Mouse (Mus musculus) mammary gland, adult 2 months (tissue): ENCODE data around the gene Trim68. TPM values are rescaled to one million over a fixed set of nuclear protein-coding genes. Genes with fewer than 3 reads are reported as not detected.

Experiments
- polyA plus RNA-seq: library from polyadenylated mRNA; depleted of rRNA; stranded (reverse); fragments of >200 nt; gene quantifications from 2 replicates; pipeline ENCODE4 v1.2.3, GENCODE M21; 2012; ENCODE audit warnings: low replicate concordance; rRNA removed

Trim68 gene
- polyA plus RNA-seq = 23.8 and 50.9 TPM in 2 replicates

DNA sequence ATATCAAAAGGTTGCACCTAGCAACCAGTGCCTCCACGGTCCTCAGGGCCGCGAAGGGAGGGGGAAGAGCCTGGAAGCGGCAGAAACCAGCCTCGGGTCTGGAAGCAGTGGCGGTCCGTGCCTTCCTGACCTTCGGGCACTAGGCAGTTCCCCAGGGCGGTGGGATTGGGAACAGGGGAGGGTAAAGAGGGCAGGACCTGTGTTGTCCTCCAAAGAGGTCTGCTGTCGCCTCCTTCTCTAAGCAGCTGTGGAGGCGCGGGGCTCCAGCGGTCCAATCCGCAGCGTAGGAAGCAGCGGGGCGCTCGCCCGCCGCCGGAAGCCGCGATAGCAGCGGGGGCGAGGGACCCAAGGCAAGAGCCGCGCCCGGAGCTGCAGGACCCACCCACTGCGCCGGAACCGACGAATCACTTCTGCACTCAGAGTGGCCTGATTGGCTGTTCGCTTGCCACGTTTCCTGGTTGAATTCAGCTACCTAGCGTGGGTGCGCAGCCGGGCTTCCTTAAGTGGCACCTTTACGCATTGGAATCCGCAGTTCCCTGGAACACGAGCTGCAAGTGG is at the start of gene Trim68:
TSS of gene Trim68 (minus strand) at position 384 of the 558 bp plus-strand sequence.

DNA sequence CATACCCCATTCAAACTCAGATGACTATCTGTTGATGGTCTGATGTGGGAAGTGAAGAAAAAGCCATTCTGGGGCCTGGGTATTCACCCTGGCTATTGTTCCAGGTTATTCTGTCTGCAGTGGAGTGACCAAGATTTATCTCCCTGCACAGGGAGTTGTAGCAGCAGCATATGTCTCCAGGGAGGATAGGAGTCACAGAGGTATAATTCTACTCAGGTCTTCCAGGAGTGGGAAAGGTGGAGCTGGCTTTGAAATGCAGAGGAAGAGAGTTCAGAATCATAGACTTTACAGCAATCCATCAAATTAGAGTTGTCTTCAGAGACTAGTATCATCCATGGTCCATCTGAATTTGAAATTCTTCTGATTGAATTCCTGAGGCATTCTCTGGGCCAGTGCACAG is 40.3 kb upstream of the Trim68 start, which contains the start of gene Olfr559:
TSS of gene Olfr559 (minus strand) at position 101 of the 400 bp plus-strand sequence.

DNA sequence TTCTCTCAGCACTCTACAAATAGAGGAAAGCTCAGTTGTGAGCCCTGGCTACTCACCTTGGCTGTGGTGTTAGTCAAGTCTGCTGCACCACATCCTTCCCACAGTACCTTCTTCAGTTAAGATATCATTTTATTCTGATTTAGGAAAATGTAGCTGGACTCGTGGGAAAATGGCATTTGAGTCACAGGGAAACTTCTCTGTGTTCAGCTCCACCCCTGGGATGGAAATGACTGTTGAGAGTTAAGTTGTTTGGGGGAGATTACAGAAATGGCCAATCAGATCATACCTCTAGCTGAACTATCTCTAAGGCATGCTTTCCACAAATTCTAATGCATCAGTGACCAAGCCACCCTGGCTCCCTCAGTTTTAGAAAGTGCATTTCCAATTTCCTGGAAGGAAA is 31.8 kb upstream of the Trim68 start, which contains the start of gene Olfr33:
TSS of gene Olfr33 (minus strand) at position 101 of the 400 bp plus-strand sequence.

GRCm38 (mm10) chr7:102701915-102702314 is 14.8 kb upstream of the Trim68 start, which contains the start of gene Olfr558:
TSS of gene Olfr558 (plus strand) at chr7:102702215.

GRCm38 (mm10) chr7:102695358-102696125 is 8.4 kb upstream of the Trim68 start, which contains the start of gene Olfr557:
TSS of gene Olfr557 (plus strand) at chr7:102695910.

DNA sequence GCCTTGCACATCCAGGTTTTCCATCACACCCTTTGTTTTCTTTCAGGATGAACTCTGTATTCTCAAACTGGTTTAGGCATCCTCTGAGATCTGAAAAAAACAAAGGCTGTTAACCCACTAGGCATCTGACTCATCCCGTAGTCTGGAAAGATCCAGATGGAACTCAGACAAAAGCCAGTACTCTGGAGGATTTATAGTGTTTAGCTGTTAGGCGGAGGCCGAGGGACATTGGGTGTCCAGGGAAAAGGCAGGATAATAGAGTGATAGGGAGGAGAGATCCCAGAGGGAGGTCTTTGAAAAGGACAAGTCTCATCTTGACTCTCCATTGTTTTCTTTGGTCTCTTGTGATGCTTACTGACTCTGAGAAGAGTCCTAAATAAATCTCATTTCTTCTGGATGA is 22.5 kb downstream of the Trim68 start, which contains the start of gene Olfr556:
TSS of gene Olfr556 (plus strand) at position 301 of the 400 bp plus-strand sequence.

DNA sequence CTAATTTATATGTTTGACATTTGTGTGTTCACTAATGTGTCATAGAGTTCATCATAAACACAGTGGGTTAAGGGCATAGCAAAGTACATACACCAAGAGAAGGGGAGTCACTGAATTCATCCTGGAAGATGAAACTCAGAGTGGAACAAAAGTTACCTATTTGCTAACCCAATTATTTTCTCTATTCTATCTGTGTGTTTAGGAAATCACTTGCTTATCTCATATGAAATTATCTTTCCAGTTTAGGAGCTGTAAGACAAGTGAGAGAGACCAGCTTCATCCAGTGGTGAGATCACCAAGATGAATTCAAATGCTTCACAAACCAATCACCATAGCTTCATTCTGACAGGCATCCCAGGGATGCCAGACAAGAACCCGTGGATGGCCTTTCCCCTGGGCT is 28.6 kb downstream of the Trim68 start, which contains the start of gene Olfr555:
TSS of gene Olfr555 (plus strand) at position 301 of the 400 bp plus-strand sequence.

DNA sequence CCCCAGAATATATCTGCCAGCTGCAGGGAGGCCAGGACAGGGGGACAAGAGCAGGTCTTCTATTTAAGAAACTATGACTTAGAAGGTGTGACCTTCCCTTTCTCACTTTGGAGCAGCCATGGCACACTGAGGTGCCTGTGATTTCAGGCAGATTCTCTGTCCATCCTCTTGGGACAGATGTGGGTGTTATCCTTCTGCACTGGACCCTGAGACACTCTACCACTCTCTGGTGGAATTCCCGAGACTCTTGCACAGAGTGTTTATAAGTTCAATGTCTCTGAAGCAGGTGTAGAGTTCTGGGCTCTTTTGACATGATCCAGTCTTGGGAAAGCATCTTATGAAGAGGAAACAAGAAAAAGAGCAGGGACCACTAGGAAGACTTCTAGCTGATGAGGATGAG is 49.0 kb downstream of the Trim68 start, which contains the start of gene Olfr554:
TSS of gene Olfr554 (plus strand) at position 301 of the 400 bp plus-strand sequence.

Other genes starting within 250 kb of the Trim68 start
- gene Rrm1, start 245.6 kb downstream of the Trim68 start, polyA plus RNA-seq = 4.9 and 10.0 TPM in 2 replicates
- not detected in 2 replicates for gene Olfr543, start 205.6 kb downstream of the Trim68 start, polyA plus RNA-seq
- gene Olfr544, start 199.0 kb downstream of the Trim68 start, polyA plus RNA-seq = not detected in 2 replicates
- not detected in 2 replicates for gene Olfr545, start 187.8 kb downstream of the Trim68 start, polyA plus RNA-seq
- gene Olfr547, start 152.6 kb downstream of the Trim68 start, polyA plus RNA-seq = not detected in 2 replicates
- gene Olfr548-ps1, start 146.4 kb downstream of the Trim68 start, polyA plus RNA-seq = not detected in 2 replicates
- not detected in 2 replicates for gene Olfr549, start 137.5 kb downstream of the Trim68 start, polyA plus RNA-seq
- gene Trim21, start 121.8 kb downstream of the Trim68 start, polyA plus RNA-seq = 6.6 and 12.9 TPM in 2 replicates
- gene Olfr550, start 115.9 kb downstream of the Trim68 start, polyA plus RNA-seq = 0.78 and 0.91 TPM in 2 replicates
- not detected in 2 replicates for gene Olfr551, start 95.4 kb downstream of the Trim68 start, polyA plus RNA-seq
- not detected in 2 replicates for gene Olfr552, start 89.6 kb downstream of the Trim68 start, polyA plus RNA-seq
- not detected in 2 replicates for gene Olfr553, start 69.1 kb downstream of the Trim68 start, polyA plus RNA-seq
- gene Olfr554, start 48.9 kb downstream of the Trim68 start, polyA plus RNA-seq = not detected in 2 replicates
- gene Olfr555, start 28.5 kb downstream of the Trim68 start, polyA plus RNA-seq = not detected in 2 replicates
- not detected in 2 replicates for gene Olfr556, start 22.4 kb downstream of the Trim68 start, polyA plus RNA-seq
- gene Olfr557, start 8.6 kb upstream of the Trim68 start, polyA plus RNA-seq = not detected in 2 replicates
- 2.3 and 6.1 TPM in 2 replicates for gene Olfr558, start 14.9 kb upstream of the Trim68 start, polyA plus RNA-seq
- 0.33 TPM in 1 of 2 replicates, not detected in the other for gene Olfr33, start 31.7 kb upstream of the Trim68 start, polyA plus RNA-seq
- not detected in 2 replicates for gene Olfr559, start 40.2 kb upstream of the Trim68 start, polyA plus RNA-seq
- 0.09 TPM in 1 of 2 replicates, not detected in the other for gene Olfr560, start 72.0 kb upstream of the Trim68 start, polyA plus RNA-seq
- 3.2 and 8.0 TPM in 2 replicates for gene Olfr78, start 72.1 kb upstream of the Trim68 start, polyA plus RNA-seq
- gene Olfr561, start 83.9 kb upstream of the Trim68 start, polyA plus RNA-seq = 0.11 TPM in 1 of 2 replicates, not detected in the other
- gene Olfr564, start 116.2 kb upstream of the Trim68 start, polyA plus RNA-seq = not detected in 2 replicates
- not detected in 2 replicates for gene Olfr566, start 171.4 kb upstream of the Trim68 start, polyA plus RNA-seq
- not detected in 2 replicates for gene Olfr568, start 189.8 kb upstream of the Trim68 start, polyA plus RNA-seq
- gene Olfr569, start 203.6 kb upstream of the Trim68 start, polyA plus RNA-seq = not detected in 2 replicates
- gene Olfr570, start 207.2 kb upstream of the Trim68 start, polyA plus RNA-seq = not detected in 2 replicates
- gene Olfr571, start 230.2 kb upstream of the Trim68 start, polyA plus RNA-seq = not detected in 2 replicates
- gene Olfr572, start 237.1 kb upstream of the Trim68 start, polyA plus RNA-seq = not detected in 2 replicates